Mouse (Mus musculus) right cerebral cortex, postnatal 14 days (tissue): ENCODE measurements around the gene Ppp1r9b.

Source experiments
- DNase-seq: peaks from one replicate; pipeline ENCODE4 v3.0.0; 2022

The Ppp1r9b gene

GRCm38 (mm10) chr11:95024439-95025184, 33.8 kb downstream of the Ppp1r9b start:
- DNase-seq = peak; percentile 65

DNA sequence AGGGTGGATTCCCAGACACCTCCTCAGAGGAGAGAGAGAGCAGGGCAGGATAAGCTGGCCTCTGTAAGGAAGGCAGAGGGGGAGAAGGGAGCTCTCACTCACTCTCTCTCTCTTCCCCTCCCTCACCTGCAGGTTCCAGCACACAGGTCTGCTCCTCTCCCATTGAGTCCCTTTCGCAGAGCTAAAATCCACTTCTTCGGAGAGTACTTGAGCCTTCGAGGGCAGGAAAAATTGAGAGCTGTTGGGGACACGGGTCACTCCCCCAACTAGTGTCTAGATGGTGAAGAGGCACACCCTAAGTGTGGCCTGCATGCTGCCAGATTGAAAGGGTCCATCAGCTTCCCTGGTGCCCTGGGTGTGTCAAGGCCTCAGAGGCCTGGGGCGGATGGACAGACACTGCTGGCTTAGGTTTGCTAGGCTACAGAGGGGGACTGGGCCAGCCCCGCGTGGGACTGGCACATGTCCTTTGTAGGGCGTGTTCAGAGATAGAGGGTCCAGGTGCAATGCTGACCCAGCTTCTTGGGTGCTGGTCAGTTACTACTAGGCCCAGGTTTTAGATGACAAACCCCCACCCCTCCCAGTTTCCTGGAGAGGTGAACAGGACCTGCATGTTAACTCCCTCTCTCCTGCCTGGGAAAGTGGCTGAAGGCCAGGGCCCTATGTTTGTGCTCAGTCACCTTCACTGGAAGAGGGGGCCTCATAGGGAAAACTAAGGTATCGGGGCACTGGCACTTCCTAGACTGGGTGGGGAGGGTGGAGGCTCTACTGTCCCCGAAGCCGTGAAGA, 34.6 kb downstream of the Ppp1r9b start:
- no peak for DNase-seq

DNA sequence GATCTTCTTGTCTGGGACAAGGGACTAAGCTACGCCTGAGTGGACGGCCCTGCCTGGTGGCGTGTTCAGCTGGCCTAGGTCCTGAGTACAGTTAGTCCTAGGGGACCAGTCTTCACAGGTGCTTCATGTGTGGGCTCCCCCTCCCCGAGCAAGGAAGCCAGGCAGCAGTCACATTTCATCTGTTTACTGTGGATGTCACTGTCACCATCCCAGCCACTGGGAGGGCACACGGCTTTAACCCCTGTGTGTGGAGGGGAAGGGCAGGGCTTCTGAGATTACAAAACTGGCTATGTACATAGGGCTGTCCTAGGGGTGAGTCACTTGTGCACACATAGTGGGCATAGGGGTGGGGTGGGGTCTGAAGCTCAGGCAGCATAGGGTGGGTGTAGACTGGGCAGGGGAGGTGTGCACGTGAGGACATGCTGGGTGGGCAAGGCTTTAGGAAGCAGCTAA, 35.3 kb downstream of the Ppp1r9b start:
- DNase-seq = no peak

DNA sequence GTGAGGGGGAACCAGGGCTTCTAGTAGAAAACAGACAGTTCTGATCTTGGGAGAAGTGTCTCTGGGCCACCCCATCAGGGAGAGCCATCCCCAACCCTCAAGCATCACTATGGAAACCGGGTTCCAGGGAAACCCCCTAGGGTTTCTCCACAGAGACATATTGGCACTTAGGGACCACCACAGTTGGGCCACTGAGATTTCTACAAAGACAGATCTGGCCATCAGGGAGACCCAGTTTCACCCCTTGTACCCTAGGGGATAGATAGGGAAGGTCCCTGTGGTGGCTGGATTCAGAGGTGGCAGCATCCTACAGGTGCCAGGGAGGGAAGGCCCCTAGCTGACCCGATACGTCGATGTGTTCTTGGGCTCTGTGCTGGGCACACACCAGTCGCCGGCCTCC, 36.0 kb downstream of the Ppp1r9b start:
- DNase-seq = no peak

- DNase-seq = no peak
Observed at GRCm38 (mm10) chr11:95027850-95028470, 37.1 kb downstream of the Ppp1r9b start.

- DNase-seq = no peak
Observed at GRCm38 (mm10) chr11:95032945-95033344, 42.1 kb downstream of the Ppp1r9b start.

DNA sequence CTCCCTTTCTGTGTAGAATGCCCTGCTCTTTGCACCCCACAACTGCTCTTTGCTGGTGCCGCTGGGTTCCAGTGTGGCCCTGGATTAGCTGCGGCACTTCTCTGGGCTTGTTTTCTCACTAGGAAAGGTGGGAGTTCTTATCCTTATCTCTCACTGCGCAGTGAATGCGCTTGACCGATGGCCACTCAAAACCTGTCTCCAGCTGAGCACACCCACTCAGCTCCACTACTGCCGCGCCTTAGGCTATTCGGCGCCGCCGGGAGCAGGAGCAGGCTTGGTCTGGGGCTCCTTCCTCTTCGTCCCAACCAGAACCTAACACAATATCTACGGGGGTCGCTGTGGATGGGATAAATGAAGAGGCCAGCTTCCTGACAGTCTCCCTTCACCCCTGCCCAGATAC, 42.8 kb downstream of the Ppp1r9b start:
- no peak for DNase-seq

DNA sequence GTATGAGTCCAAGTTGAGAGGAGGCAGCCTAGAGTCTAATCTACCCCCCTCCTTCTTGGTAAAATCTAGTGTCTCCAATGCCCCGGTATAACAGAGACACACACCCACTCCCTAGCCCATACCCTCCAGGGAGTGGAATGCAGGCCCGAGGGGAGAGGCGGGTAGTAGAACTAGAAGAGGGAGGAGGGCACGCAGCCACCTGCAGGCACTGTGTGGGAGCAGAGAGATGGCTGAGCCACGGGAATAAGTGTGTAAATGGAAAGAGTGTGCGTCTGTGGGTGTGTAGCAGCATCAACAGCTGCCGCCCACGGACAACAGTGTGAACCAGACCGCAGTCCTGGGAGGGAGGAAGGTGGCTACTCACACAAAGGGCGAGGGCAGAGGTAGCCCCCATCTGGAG, 44.1 kb downstream of the Ppp1r9b start:
- no peak for DNase-seq

DNA sequence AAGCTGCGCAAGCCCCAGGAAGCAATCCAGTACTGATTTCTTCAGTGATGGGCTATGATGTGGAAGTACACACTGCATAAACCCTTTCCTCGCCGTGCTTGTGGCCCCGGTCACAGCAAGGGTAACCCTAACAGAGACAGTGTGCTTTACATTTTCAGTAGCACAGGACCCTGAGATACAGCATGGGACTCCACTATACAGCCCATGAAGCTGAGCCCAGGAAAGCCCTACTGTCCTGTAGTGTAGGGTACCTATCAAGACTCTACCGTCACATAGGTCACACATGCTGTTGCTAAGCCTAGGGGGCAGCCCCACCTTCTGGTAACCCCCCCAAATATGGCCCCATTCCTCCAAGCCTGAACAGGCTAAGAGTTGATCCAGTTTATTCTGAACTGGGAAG, 45.7 kb downstream of the Ppp1r9b start:
- no peak for DNase-seq

DNA sequence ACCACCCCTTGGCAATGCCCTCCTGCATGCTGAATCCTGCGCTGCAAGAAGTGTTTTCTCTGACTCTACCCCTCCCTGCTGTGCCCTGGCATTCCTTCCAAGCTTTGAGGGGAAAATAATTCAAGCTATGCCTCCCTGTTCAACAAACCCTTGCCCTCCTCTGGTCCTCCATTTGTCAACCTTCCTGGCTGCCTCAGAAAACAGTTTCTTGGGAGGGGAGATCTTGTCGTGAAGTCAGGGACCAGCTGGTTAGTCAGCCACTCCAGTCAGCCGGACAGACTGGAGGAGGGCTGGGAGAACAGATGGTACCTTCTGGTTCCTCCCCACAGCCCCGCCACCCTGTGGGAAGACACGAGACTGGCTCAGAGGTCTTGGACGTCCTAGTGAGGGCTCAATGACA, 46.5 kb downstream of the Ppp1r9b start:
- no peak for DNase-seq

DNA sequence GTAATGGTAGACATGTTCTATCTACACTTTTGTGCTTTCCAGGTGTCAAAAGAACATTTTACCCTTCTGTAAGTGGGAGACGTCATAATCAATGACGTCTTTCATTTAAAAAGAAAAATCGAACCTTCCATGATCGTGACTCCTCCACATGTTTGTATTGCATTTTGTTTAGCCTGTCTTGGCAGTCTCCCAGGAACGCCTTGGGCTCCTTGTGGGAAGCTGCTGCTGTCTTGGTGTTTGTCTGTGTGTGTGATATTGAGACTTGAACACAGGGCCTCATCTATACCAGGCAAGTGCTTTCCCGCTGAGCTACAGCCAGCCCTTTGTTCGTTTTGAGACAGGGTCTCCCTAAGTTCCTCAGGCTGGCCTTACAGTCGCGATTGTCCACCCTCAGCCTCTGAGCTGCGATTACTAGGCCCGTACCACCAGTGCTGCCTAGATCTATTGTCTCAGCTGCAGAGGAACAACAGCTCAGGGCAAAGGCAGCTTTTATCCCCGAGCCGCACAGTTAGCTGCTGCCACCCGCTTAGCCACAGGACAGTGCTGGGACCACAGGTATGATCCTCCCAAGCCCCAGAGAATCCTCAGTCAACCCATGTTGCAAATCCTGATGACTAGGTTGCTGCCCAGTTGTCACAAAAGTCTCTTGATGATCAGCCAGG, 47.5 kb downstream of the Ppp1r9b start:
- no peak for DNase-seq

DNA sequence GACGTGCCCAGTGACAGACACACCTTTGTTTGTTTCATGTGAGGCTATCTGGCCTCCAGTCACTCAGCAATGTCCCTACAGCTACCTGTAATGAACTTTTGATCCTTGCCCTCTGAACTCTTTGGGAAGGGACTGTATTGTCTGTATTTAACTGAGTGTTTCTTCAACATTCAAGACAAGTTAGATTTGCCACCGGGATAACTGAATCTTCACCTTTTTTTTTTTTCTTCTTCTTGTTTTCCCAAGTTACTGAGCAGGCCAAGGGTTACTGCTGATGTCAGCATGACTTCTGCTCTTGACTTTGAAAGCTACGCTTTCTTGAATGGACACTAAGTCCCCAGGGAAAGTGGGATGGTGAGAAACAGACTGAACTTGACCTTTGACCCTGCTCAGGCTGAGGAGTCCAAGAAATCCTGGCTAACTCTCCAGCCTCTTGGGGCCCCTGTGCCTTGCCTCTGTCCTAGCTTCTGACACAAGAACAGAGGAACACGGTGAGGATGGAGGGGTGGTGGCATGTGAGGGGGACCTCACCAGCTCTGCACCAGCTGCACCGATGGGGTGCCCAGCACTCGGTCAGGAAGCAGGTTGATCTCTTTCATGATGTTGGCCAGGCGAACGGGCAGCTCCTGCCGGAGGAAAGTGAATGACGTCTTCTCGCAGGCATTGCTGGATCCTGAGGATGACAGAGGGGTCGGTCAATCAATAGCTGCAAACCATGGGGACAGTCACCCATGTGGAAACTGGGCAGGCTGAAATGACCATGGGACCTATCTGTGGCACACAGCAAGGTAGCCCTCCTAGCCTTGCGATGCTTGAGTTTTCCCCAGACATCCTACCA, 48.2 kb downstream of the Ppp1r9b start:
- DNase-seq = no peak

DNA sequence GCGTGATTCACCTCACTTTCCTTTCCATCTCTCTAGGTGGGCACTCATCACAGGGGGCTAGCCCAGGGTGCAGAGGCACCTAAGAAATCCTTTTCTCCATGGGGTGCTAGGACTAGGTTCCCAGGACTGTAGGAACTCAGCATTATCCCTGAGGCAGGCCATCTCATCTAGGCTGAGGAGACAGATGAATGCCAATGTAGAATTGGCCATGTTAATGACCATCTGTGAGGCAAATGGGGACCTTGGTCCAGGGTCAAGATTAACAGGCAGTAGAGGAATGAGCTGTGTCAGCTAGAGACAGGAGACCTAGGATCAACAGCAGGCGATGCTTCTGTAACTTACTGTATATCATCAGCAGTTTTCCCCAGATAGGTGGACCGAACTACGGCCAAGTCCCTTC, 48.9 kb downstream of the Ppp1r9b start:
- no peak for DNase-seq

- peak; percentile 35 for DNase-seq
Observed at GRCm38 (mm10) chr11:95040491-95041138, 49.8 kb downstream of the Ppp1r9b start.

DNA sequence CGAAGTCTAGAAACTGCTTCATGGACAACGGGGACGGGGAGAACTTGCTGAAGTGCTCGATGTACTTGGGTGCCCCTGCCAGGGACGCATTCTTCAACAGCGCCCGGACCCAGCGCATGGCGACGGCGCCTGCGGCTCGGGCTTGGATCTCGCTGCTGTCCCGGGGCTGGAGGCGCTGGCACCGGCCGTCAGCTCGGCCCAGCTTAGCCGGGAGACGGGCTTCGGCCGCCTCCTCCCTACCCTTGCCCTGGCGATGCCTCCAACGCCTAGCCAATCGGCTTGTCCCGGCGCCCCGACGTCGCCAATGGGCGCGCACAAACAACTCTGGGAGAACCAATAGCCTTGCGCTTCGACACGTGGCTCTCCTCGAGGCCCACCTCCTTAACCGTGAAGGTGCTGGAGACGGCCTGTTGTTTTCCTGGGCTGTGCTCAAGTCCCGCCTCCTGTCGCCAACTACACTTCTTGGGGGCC, 50.3 kb downstream of the Ppp1r9b start, which contains the start of gene Pdk2:
Pdk2 (minus strand) TSS at position 216 of the 471 bp plus-strand sequence.
- DNase-seq = peak; percentile 94

DNA sequence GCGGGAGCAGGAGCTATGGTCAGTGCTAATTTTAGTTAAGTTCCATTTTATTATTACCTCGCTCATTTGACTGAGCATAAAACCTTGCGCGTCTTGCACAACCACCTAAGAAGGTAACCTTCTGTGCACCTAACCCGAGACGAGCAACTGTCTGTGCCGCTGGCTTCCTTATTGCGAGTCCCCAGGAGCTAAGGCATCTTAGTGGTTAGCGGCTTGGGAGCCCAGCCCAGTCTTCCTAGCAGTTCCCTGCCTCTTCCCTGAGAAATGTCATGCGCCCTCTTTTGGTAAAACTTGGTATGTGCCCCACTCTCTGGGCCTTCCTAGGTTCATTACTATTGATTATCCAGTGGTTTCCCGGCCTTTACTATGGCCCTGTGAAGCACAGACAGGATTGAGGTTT, 51.3 kb downstream of the Ppp1r9b start:
- DNase-seq = peak; percentile 80

- DNase-seq = no peak
Observed at GRCm38 (mm10) chr11:95043060-95043459, 52.2 kb downstream of the Ppp1r9b start.

GRCm38 (mm10) chr11:95043608-95044007, 52.8 kb downstream of the Ppp1r9b start:
- no peak for DNase-seq

DNA sequence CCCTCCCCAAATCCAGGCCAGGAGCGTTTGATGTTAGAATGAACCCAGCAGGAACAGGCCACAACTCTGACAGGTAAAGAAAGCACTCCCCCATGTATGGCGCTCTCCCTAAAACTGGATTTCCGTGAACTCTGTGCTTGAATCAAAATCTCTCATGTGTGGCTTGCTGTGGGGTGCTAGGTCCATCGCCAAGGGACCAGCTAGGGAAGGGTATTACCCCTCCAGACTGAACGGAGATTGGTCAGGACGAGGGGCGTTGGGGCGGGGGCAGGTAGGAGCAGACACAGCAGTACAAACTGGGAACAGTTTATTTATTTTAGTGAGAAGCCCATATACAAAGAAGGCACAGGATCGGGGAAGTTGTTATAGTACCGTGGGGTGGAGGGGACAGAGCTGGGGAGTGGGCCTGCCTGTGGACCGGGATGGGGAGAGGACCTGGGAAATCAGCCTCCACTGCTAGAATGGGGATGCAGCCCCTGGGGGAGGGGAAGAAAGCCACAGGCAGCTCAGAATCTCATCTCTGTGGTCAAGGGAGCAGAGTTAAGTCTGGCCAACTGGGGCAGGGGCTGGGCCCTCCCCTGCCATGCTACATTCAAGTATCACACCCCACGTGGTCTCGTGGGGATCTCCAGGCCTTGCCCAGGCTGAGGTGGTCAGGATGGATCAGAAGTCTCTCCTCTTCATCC, 53.5 kb downstream of the Ppp1r9b start:
- DNase-seq = no peak

GRCm38 (mm10) chr11:95046980-95047680, 56.3 kb downstream of the Ppp1r9b start:
- DNase-seq = no peak
